Mouse (Mus musculus) 3134 (cell line): ENCODE measurements around the gene Lhx4.

Experiments
- DNase-seq: peaks from one replicate; pipeline ENCODE4 v3.0.0-alpha.2; 2011; ENCODE audit warnings: low spot score; ENCODE audit not compliant: insufficient read length; ENCODE audit errors: extremely low read depth

Lhx4 gene

DNA sequence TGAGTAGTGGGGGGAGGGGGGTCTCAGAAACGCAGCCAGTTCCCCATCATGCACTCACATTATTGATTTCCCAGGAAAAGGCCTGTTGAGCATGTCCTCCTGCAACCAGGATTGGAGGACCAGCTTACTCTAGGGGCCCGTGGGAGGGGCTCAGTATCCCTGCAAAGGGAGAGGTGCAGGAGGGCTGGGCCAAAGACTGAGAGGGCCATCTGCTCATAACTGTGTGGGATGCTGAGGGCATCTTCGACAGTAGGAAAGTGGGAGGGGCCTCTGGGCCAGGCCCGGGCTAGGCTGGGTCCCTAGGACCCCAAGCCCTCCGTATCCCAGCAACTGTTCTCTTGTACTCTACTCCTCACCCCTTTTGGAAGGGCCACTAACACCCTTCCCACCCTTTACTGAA lies 47.3 kb downstream of the Lhx4 start:
- DNase-seq: no peak

GRCm38 (mm10) chr1:155703191-155703680 lies 48.2 kb downstream of the Lhx4 start:
- no peak for DNase-seq

DNA sequence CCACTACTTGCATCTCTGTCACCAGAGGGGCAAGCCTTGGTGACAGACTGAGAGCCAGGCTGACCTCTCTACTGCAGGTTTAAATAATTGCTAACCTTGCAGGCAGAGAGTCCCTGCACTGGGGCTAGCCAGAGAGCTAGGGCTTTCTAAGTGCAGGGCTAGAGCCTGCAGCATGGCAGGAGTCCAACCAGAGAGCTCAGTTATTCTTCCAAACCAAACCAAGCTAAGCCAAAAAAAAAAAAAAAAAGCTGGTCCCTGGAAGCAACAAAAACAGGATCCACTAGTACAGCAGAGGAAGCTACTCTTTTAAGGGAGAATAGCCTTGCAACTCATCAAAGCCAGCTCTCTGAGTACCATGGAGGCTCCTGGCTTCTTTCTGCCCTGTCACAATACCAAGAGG lies 50.6 kb downstream of the Lhx4 start:
- DNase-seq: no peak

DNA sequence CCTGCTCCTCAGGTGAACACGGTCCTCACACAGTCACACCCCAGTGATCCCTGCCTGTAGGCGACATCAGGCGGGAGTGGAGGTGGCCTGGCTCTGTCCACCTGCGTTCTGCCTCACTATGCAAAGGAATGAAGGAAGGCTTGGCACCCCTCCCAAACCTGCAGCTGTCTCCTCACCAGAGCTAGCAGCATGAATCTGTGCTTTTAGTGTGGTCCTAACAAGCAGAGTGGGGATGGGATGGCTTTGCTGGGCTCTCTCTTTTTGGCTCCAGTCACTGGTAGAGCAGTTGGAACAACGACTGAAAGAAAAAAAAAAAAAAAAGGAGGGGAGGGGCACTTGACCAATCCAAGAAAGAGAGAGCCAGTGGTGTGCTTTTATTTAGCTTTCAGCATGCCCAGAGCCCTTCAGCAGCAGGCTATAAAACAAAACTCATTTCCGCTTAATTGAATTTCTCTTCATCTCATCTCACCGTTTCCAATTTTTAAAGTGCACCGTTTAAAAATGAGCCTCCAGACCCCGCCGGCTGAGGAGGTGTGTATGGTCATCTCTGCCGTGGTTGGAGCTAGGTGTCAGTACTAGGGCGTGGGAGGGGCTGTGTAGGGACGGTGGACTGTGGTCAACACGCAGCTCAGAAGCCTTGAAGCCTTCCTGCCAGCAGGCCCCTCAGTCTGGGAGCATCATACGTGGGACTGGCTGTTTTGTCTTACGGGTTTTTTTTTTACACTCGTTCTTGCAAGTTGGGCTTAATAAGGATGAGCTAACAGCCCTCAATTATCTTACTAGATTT lies 52.9 kb downstream of the Lhx4 start:
- DNase-seq: no peak

- no peak for DNase-seq
These were observed 58.0 kb downstream of the Lhx4 start for GRCm38 (mm10) chr1:155693443-155693842.

- no peak for DNase-seq
These were observed 58.5 kb downstream of the Lhx4 start for GRCm38 (mm10) chr1:155693026-155693425.

DNA sequence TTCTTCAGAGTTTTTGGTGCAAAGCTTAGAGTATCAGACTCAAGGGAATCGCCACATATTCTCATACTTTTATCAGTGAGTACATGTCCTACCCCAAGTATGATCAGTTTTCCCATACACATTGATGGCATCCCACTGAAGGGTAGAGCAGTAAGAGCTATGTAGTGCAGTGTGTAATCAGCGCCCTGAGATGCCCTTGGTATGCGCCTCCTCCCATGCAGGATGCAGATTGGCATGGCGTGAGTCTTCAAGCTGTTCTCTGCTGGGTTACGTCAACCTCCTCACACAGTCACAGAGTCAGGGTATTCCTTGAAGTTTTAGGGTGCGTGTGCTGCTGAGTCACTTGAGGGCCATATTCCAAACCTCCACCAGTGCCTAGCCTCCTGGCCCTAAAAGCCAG lies 59.3 kb downstream of the Lhx4 start:
- no peak for DNase-seq

GRCm38 (mm10) chr1:155689558-155689957 lies 61.9 kb downstream of the Lhx4 start:
- no peak for DNase-seq

GRCm38 (mm10) chr1:155689141-155689540 lies 62.3 kb downstream of the Lhx4 start:
- no peak for DNase-seq

DNA sequence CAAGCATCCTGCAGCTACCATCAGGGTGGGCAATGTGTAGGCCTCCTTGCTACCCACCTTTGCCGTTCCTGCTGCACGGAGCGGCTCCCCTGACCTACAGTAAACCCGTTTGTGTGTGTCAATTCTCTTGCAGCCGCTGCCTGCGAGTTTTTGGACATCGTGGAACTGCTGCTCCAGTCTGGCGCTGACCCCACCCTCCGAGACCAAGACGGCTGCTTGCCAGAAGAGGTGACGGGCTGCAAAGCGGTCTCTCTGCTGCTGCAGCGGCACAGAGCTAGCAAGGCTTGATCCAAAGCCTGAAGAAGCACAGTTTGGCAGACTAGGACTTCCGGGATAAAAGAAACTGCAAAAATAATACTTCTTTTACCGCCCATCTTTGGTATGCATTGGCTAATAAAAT lies 64.7 kb downstream of the Lhx4 start:
- no peak for DNase-seq

GRCm38 (mm10) chr1:155681116-155681799 lies 70.2 kb downstream of the Lhx4 start:
- no peak for DNase-seq

GRCm38 (mm10) chr1:155675570-155675969 lies 75.9 kb downstream of the Lhx4 start:
- DNase-seq: no peak

- DNase-seq: no peak
These were observed 87.5 kb downstream of the Lhx4 start for GRCm38 (mm10) chr1:155663994-155664393.

- no peak for DNase-seq
These were observed 95.2 kb downstream of the Lhx4 start for GRCm38 (mm10) chr1:155656321-155656720.

DNA sequence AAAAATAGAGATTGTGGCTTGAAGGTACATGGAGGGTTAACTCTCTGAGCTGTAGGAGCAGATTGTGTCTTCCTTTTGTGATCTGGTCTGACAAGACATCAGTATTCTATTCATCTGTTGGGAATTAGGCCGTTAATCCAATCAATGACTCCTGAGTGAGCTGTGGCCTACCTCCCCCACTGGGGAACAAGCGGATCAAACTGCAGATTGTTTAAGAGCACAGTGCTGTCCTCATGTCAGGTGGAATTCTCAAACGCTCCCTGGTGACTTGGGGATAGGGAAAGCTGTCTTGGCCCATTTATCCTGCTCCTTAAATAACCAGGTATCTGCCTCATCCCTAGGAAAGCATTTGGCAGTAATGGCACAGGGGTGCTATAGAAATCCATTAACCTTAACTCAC lies 96.5 kb downstream of the Lhx4 start:
- DNase-seq: no peak

DNA sequence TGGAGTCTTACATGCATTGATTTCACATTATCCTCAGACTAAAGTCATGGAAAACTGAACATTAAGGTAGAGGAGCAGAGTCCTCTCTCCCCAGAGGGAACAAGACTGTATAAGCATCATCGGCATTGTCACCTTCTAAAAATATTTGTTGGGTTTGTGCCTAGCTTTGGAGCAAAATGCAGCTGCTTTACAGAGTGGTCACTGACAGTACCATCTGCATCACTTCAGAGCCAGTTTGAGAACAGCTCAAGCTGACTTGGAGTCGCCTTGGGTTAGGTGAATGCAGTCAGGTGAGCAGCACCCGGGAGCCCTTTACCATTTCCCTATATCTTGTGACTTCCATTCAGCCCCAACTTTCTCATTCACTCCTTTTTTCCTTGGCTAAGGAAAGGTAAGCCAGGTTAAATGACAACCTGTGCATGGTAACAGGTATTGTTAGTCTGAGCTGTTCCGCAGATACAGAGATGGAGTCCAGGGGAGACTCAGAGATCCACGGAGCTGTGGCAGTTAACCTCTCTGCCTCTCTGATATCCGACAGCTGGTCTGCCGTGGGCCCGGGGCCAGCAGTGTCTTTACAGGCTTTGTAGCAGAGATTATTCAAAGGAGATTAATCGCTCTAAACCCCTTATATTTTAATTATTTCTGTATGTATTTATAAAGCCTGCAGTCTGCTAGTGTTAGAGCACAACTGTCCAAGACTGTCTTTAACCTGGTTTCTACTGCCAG lies 101.2 kb downstream of the Lhx4 start:
- no peak for DNase-seq
